Mouse (Mus musculus) MEL (cell line): Measurements from ENCODE around the gene Ntan1.

Experiments
- CHD2 ChIP-seq: IDR thresholded peaks from 2 replicates; pipeline ENCODE4 v1.6.1; 2011; ENCODE audit warnings: low read length, improper control_type of control experiment
- CTCF ChIP-seq, 3 experiments: IDR thresholded peaks in 2 of 3; conservative IDR thresholded peaks in 1 of 3; 2 replicates each; pipeline ENCODE4 v1.5.1; 2011 to 2012; ENCODE audit warnings: low read length in 3 of 3, low read depth in 2 of 3, mild to moderate bottlenecking in 2 of 3, improper control_type of control experiment in 1 of 3, inconsistent platforms in 1 of 3, mixed read lengths in 1 of 3, moderate library complexity in 1 of 3; ENCODE audit not compliant: control insufficient read depth in 1 of 3, insufficient read depth in 1 of 3, poor library complexity in 1 of 3, severe bottlenecking in 1 of 3
- EP300 ChIP-seq, 2 experiments: IDR thresholded peaks; 2 replicates each; pipeline ENCODE4 v1.6.1; 2011; ENCODE audit warnings: improper control_type of control experiment in 2 of 2, low read length in 2 of 2, low read depth in 1 of 2, mild to moderate bottlenecking in 1 of 2
- POLR2A ChIP-seq, 2 experiments: IDR thresholded peaks; 2 replicates each; pipeline ENCODE4 v1.6.1; 2011 to 2012; ENCODE audit warnings: low read length in 2 of 2, mild to moderate bottlenecking in 2 of 2, control low read depth in 1 of 2, improper control_type of control experiment in 1 of 2, low read depth in 1 of 2, moderate library complexity in 1 of 2; ENCODE audit not compliant: control insufficient read depth in 1 of 2, insufficient read depth in 1 of 2, poor library complexity in 1 of 2
- POLR2AphosphoS2 ChIP-seq: IDR thresholded peaks from 2 replicates; pipeline ENCODE4 v1.6.1; 2011; ENCODE audit warnings: low read length, improper control_type of control experiment
- TCF12 ChIP-seq: IDR thresholded peaks from 2 replicates; pipeline ENCODE4 v1.6.1; 2014; ENCODE audit warnings: low read depth, mild to moderate bottlenecking, inconsistent platforms, low read length, improper control_type of control experiment, moderate library complexity

DNA sequence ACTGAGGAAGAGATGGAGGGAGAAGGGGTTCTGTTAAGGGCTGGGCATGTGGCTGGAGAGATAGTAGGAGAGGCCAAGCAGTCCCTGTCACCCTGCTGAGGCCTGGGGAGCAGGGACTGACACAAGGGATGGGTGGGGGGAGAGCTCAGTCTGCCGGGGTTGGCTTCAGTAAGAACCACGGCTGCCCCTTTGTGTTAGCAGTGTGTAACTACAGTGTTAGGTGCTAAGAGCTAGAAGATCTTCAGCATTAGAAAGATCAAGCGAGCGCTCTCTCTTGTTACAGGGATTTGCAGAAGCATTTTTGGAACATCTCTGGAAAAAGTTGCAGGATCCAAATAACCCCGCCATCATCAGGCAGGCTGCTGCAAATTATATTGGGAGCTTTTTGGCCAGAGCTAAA, 14.0 kb upstream of the Ntan1 start:
- TF ChIP-seq EP300 (IDR thresholded peaks at IDR 0.05; ENCODE audit: low read depth in 1 of 2, low read length in 2 of 2) (no peak), CHD2 (no peak), CTCF (IDR thresholded peaks at IDR 0.05 in 2 of 3, conservative IDR thresholded peaks at IDR 0.05 in 1 of 3; ENCODE audit: control insufficient read depth in 1 of 3, insufficient read depth in 1 of 3, low read depth in 2 of 3, low read length in 3 of 3, poor library complexity in 1 of 3, severe bottlenecking in 1 of 3) (no peak), POLR2AphosphoS2 (no peak), TCF12 (no peak), POLR2A (IDR thresholded peaks at IDR 0.05; ENCODE audit: control insufficient read depth in 1 of 2, insufficient read depth in 1 of 2, low read depth in 1 of 2, low read length in 2 of 2, poor library complexity in 1 of 2) (no peak)
